Mouse (Mus musculus) erythroblast, embryonic 14.5 days (primary cell): Measurements from ENCODE around the gene Klhdc3. TPM values are rescaled to one million over a fixed set of nuclear protein-coding genes. Genes with fewer than 3 reads are reported as not detected.

Experiments used
- H3K27me3 ChIP-seq: 2 replicates; pipeline ENCODE4 v1.6.1; 2012; ENCODE audit warnings: inconsistent platforms; ENCODE audit not compliant: control insufficient read depth
- H3K36me3 ChIP-seq: 2 replicates; pipeline ENCODE4 v1.6.1; 2012; ENCODE audit warnings: mild to moderate bottlenecking, inconsistent platforms; ENCODE audit not compliant: control insufficient read depth
- H3K4me1 ChIP-seq: 2 replicates; pipeline ENCODE4 v1.6.1; 2012; ENCODE audit warnings: inconsistent platforms; ENCODE audit not compliant: control insufficient read depth
- H3K4me3 ChIP-seq: replicated peaks from 2 replicates; pipeline ENCODE3; 2012; ENCODE audit warnings: moderate library complexity, mild to moderate bottlenecking, inconsistent platforms
- H3K9me3 ChIP-seq: 2 replicates; pipeline ENCODE4 v1.6.1; 2012; ENCODE audit warnings: low read length, inconsistent platforms, mixed read lengths; ENCODE audit not compliant: control insufficient read depth
- GATA1 ChIP-seq: IDR thresholded peaks from 2 replicates; pipeline ENCODE4 v1.6.1; 2012; ENCODE audit warnings: low read length, inconsistent platforms, mixed read lengths
- TAL1 ChIP-seq: IDR thresholded peaks from 3 replicates; pipeline ENCODE4 v1.6.1; 2012; ENCODE audit warnings: low read length, inconsistent platforms, mixed read lengths
- polyA plus RNA-seq: library from polyadenylated mRNA; stranded (reverse); fragments of >175 nt; gene quantifications from 2 replicates; pipeline ENCODE4 v1.2.3, GENCODE M21; 2012

Klhdc3 gene
- polyA plus RNA-seq, result 21.0 and 23.8 TPM in 2 replicates

DNA sequence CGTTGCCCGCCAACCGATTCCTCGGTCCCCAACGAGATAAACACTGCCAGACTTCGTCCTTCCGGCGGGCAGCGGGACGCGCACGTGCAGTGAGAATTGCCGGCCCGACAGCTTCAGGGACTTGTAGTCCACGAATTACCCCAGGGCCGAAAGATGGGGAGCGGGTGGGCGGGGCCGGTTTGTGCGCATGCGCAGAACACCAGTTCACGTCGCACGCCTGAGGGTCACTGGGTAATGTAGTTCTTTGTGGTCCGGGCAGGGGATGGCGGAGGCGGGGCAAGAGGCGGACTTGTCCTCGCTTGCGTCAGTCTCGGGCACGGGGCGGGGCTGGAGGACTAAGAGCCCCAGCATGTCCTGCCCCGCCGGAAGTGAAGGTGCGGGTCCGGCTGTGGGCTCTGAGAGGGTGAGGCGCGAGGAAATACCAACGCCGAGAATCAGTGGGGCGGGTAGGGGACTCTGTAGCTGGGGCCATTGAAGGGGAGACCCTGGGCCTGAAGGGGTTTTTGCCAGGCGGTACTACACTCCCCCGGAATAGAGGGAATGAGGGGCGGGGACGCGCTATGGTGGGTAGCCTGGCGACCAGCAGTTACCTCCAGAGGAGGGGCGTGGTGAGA lies at the start of gene Klhdc3:
Klhdc3 (minus strand) TSS at position 155 of the 614 bp plus-strand sequence.
- Histone ChIP-seq H3K36me3 (peaks cover 66% of the 10 kb centered on the region), H3K4me1 (peaks cover 47% of the 10 kb centered on the region), H3K9me3 (no peaks in the 10 kb centered on the region), H3K4me3 (peak within 1 kb of the TSS; percentile 94), H3K27me3 (no peaks in the 10 kb centered on the region)
- TF ChIP-seq GATA1, result no peak
- no peak for TF ChIP-seq TAL1

DNA sequence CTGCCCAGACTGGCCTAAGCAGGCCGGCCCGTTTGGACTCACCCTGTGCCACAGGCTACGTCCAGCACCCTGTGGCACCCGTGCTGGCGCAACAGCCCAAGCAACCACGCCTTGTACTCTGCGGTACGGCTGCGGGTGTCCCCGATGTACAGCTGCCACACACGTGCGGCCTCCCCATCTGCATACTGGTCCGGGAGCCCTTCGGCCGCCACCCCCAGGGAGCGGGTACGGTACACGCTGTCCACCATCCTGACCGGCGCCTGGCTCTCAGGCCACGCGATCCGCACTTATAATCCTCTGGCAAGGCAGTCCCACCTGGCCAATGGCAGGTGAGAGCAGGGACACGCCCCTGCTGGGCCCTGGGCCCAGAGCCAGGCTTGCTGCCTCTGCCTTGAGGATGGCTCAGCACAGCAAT lies 48.2 kb upstream of the Klhdc3 start, which contains the start of gene Gnmt:
Gnmt (minus strand) TSS at position 265 of the 415 bp plus-strand sequence.
- peaks cover 10% of the 10 kb centered on the region for H3K4me1 ChIP-seq
- peak within 1 kb of the TSS; percentile 47 for H3K4me3 ChIP-seq
- H3K27me3 ChIP-seq, result peaks cover 13% of the 10 kb centered on the region
- no peaks in the 10 kb centered on the region for H3K9me3 ChIP-seq
- TF ChIP-seq TAL1, result no peak
- no peak for TF ChIP-seq GATA1
- H3K36me3 ChIP-seq, result peaks cover 25% of the 10 kb centered on the region

DNA sequence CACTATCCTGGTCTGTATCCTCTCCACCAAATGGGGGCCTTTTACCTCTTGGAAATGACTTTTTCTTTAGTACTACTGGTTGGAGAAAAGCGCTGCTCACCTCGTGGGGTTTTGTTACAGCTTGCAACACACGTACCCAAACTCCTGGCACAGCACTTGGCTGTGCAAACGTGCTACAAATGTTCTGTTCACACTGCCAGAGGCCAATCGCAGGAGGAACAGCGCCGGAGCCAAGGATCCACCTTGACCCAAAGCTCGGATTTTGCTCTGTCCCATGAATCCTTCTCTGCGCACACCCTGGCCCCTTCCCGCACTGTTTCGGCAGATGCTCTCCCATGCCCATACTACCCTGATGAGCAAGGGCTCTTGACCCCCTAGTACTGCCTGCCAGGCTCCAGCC lies 47.8 kb upstream of the Klhdc3 start:
- peaks cover 10% of the 10 kb centered on the region for H3K4me1 ChIP-seq
- H3K27me3 ChIP-seq, result peaks cover 13% of the 10 kb centered on the region
- H3K4me3 ChIP-seq, result peak overlapping the region; percentile 47
- H3K36me3 ChIP-seq, result peaks cover 29% of the 10 kb centered on the region
- TF ChIP-seq GATA1 (no peak), TAL1 (no peak)
- no peaks in the 10 kb centered on the region for H3K9me3 ChIP-seq

DNA sequence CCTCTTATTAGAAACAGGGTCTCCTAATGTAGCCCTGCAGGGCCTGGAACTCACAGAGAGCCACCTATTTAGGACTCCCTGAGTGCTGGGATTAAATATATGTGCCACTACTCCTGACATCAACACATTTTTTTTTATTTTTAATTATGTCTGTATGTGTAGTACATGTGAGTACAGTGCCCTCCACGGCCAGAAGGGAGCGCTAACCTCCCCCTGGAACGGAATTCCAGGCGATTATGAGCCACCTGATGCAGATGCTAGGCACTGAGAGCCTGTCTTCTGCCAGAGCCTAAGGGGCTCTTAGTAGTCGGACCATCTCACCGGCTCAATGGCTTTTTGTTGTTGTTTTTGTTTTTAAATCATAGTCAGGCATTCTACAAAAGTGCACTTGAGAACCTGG lies 47.3 kb upstream of the Klhdc3 start:
- Histone ChIP-seq H3K27me3 (peaks cover 13% of the 10 kb centered on the region), H3K36me3 (peaks cover 34% of the 10 kb centered on the region), H3K4me3 (no peak overlapping the region), H3K4me1 (peaks cover 10% of the 10 kb centered on the region), H3K9me3 (no peaks in the 10 kb centered on the region)
- no peak for TF ChIP-seq TAL1
- TF ChIP-seq GATA1, result no peak

DNA sequence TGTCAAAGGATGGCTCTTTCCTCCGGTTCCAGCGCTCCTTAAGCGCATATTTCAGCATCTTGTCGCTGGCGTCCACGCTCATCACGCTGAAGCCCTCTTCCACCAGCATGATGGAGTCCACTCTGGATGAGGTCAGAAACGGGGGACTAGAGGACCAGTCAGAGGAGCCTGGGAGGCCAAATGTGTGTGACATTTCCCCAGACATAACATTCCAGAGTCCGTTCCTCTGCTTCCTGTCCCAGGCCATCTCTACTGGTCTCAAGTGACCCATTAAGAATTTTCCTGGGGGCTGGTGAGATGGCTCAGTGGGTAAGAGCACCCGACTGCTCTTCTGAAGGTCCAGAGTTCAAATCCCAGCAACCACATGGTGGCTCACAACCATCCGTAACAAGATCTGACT lies 46.6 kb upstream of the Klhdc3 start:
- TF ChIP-seq TAL1 (no peak), GATA1 (no peak)
- Histone ChIP-seq H3K4me3 (no peak overlapping the region), H3K4me1 (peaks cover 10% of the 10 kb centered on the region), H3K9me3 (no peaks in the 10 kb centered on the region), H3K27me3 (peaks cover 13% of the 10 kb centered on the region), H3K36me3 (peaks cover 39% of the 10 kb centered on the region)

DNA sequence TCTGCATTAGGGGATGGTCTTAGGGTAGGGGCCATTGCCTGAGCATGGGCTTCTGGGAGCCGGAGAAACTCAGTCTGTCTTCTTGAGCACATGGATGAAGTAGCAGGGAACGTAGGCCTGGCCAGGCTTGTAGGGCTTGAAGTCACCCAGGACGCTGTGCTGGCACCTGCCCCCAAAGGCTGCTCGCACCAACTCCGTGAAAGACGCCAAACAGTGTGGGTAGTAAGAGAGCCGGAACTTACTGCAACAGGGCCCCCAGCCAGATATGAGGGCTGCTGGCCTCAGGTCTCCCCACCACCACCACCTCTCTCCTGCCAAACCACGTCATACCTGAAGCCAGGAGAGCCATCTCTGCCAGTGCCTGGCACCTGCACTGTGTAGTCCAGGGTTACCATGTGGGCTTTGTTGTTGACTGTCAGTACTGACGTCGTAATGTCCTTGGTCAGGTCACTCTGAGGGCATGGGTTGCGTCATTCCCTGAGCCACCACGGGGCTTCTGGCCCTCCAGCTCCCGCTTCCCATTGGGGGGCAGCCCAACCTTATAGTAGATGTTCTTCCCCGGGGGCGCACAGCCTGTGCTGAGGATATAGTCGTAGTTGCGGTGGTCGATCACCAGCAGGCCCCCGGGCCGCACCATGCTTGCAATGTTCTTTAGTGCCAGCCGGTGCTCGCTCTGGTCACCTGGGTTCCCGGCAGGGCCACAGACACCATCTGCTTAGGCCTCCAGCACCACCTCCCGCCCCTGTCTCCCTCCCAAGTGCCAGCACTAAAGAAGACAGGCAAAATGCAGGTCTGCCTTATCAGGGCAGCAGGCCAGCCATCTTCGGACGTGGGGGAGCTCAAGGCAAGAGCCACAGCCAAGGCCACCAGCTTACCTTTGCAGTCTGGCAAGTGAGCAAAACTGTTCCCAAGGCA lies 45.3 kb upstream of the Klhdc3 start:
- H3K4me1 ChIP-seq, result peaks cover 10% of the 10 kb centered on the region
- H3K9me3 ChIP-seq, result no peaks in the 10 kb centered on the region
- peaks cover 13% of the 10 kb centered on the region for H3K27me3 ChIP-seq
- TF ChIP-seq GATA1, result no peak
- no peak for TF ChIP-seq TAL1
- H3K36me3 ChIP-seq, result peaks cover 50% of the 10 kb centered on the region
- H3K4me3 ChIP-seq, result no peak overlapping the region

DNA sequence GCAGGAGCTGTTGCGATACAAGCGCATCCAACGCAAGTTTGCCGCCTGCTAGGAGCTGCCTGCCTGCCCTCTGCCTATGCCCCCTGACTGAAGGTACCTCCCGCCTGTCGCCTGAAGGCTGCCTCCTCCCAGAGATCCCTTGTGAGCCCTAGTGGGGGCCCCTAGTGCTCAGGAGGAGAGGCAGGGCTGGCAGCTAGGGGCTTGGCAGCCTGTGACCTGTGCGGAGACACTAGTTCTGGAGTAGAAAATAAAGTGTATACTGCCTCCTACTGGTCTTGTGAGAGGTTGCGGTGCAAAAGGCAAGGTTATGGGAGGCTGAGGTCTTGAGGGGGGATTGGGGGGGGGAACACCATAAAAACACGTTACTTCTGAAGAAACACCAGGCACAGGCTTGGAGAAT lies 44.6 kb upstream of the Klhdc3 start:
- TF ChIP-seq TAL1, result no peak
- no peak for TF ChIP-seq GATA1
- Histone ChIP-seq H3K4me1 (peaks cover 10% of the 10 kb centered on the region), H3K4me3 (no peak overlapping the region), H3K27me3 (peaks cover 13% of the 10 kb centered on the region), H3K36me3 (peaks cover 53% of the 10 kb centered on the region), H3K9me3 (no peaks in the 10 kb centered on the region)

DNA sequence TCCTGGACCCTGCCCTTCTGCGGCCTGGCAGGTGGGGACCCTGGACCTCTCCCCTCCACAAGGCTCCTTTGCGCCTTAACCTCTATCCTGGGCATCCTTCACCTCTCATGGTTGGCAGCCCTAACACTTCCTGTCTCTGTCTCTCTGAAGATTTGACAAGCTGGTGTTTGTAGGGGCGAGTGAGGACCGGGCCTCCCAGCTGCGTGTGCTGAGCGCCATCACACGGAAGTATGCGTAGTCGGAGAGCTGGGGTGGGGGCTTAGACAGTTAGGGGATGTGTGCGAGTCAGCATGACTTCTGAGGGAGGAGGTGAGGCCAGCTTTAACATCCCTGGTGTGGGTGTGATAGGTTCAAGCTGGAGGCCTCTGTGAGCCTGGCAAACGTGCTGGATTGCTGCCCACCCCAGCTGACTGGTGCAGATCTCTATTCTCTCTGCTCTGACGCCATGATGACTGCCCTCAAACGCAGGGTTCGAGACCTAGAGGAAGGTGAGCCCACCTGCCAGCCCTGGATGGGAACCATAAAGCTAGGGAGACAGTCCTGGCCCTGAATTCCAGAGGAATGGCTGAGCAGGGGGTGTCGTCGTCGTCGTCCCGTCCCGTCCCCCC lies 43.9 kb upstream of the Klhdc3 start:
- Histone ChIP-seq H3K4me1 (peaks cover 10% of the 10 kb centered on the region), H3K9me3 (no peaks in the 10 kb centered on the region), H3K27me3 (peaks cover 12% of the 10 kb centered on the region), H3K36me3 (peaks cover 53% of the 10 kb centered on the region), H3K4me3 (no peak overlapping the region)
- no peak for TF ChIP-seq GATA1
- TF ChIP-seq TAL1, result no peak

DNA sequence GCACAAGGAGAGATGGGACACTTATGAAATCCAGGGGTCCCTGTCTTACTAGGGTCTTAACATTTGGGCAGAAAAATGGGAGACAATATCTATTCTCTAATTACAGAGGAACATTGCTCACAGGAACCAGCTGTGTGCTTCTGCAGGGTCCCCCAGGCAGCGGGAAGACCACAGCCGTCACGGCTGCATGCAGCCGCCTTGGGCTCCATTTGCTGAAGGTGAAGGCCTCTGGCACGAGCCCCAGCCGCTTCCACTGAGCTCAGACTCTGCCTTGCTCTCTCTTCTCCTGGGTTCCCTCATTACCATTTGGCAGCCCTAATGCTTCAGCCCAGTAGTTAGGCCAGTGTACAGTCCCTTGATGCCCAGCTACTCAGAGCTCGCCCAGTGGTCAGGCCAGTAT lies 40.4 kb upstream of the Klhdc3 start:
- peaks cover 3% of the 10 kb centered on the region; the same call in 1 of the 2 replicates for H3K4me1 ChIP-seq

More for the DNA sequence above, 40.4 kb upstream of the Klhdc3 start:
- no peak for TF ChIP-seq GATA1
- no peak for TF ChIP-seq TAL1
- H3K36me3 ChIP-seq, result peaks cover 58% of the 10 kb centered on the region
- no peaks in the 10 kb centered on the region for H3K9me3 ChIP-seq
- no peak overlapping the region for H3K4me3 ChIP-seq
- no peaks in the 10 kb centered on the region for H3K27me3 ChIP-seq
